Mouse (Mus musculus) embryo, embryonic 11 days (tissue): ENCODE results near the gene Rinl.

Experiments
- DNase-seq: peaks from one replicate; pipeline ENCODE4 v3.0.0-alpha.2; 2015

Rinl gene

DNA sequence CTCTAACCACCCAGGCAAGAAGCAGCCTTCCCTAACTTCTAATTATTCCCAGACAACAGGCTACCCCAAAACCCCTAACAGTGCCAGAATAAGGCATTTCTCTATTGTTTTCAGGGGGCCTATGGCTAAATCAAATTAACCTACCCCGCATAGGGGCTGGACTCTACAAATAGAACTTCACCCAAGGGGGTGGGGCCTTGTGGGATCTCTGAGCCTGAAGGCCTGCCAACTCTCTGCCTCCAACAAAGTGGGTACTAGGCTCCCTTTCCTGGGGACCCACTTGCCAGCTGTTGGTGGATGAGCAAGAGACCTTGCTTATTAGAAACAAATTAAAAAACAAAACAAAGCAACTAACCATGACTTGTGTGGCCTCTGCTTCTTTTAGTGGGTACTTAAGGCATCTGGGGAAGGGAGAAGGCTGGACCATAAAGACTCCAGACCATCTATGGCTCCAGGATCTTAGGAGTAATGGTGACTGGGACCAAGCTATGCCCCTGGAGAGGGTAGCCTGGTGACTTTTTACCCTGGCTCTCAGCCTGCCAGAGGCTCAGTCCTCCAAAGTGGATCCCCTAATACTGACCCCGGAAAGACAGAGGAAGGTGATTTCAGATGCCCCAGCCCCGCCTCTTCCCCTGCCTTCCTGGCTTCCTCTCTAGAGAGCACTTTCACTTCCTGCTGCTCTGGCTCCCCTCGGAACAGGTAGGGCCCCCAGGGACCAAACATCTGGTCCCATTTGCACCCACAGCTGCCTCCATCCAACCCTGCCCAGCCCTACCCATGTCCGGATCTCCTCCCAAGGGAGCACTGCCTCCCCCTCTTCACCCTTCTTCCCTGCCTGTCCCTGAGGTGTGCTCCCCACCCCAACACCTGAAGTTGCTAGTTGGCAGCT, at the start of gene Rinl:
Gene Rinl, plus strand, starts transcription at position 663 of the 889 bp plus-strand sequence.
- no peak for DNase-seq

GRCm38 (mm10) chr7:28739829-28740228, 48.9 kb upstream of the Rinl start:
- no peak for DNase-seq

DNA sequence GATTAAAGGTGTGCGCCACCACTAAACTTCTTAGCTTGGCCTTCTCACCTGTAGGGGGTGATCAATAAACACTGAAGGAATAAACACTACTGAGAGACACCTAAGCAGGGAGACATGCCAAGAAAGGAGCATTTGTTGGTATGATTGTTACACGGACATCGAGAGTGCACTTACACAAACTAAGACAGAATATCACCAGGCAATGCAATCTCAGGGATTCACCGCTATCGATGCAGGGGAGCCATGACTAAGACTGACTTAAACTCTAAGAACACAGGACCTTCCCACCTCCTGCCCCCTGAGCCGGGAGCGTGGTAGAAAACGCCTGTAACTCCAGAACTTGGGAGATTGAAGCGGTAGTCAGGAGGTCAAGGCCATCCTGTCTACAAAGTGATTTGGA, 47.8 kb upstream of the Rinl start:
- DNase-seq = no peak

DNA sequence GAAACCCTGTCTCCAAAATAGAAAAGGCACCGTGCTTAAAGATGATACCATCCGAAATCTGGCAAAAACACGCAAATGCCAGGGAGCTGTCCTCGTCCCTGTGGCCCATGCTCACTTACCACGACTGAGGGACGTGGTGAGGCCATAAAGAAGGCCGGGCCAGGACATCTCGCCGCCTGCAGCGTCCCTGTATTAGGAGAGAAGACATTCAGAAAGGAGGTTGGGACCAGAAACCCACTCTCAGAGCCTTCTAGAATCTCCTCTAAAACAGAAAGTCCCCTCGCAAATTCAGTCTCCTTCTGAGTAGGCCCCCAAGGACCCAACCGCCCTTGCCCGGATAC, 47.4 kb upstream of the Rinl start:
- no peak for DNase-seq

DNA sequence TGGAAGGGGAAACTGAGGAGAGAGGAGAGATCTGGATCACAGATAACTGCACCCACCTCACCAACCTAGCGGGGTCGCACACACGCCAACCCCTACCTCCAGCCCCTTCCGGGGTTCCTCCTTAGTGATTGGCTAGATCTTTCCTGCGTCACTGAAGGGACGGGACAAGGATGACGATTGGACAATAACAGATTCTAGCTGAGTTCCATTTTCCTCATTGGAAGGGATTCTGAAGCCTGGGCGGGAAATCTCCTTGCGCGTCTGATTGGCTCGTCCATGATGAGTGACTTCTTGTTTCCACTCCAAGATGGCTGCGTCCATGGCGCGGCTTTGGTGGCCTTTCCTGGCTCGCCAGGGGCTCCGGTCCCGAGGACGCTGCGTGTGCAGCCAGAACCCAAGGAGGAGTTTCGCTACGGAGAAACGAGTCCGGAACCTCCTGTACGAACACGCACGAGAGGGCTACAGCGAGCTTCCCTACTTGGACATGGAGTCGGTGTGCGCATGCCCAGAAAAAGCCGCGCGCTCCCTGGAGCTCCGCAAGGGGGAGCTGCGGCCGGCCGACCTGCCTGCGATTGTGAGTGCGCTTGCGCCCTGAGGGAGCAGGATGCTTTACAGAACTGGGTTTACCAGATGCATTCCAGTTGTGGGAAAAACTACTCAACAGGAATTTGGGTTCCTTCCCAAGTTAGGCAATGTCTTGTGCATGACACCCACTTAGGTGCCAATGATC, 46.9 kb upstream of the Rinl start, which contains the start of the genes Mrps12 and Sars2:
Gene Mrps12, minus strand, starts transcription at position 112 of the 730 bp plus-strand sequence.
Gene Sars2, plus strand, starts transcription at position 284 of the 730 bp plus-strand sequence.
- peak; percentile 98 for DNase-seq

GRCm38 (mm10) chr7:28749935-28750334, 38.8 kb upstream of the Rinl start:
- DNase-seq = no peak

DNA sequence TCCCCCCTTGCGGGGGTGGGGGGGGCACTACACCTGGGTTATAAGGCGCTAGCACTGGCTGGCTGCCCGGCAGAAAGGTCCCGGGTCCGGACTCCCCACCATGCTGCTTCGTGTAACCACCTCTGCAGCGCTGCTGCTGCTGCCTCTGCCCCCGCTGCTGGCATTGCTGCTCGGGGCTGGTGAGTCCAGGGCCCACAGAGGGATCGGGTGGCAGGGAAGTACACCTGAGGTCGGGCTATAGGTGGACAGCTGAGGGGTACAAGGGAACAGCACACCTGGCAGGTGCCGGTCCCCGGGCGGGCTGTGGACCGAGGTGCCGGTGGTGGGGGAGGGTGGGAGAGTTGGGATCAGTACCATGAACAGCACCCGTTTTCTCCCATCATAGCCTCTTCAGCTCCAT, 32.7 kb upstream of the Rinl start, which contains the start of gene Ccer2:
Gene Ccer2, plus strand, starts transcription at position 96 of the 400 bp plus-strand sequence.
- no peak for DNase-seq

DNA sequence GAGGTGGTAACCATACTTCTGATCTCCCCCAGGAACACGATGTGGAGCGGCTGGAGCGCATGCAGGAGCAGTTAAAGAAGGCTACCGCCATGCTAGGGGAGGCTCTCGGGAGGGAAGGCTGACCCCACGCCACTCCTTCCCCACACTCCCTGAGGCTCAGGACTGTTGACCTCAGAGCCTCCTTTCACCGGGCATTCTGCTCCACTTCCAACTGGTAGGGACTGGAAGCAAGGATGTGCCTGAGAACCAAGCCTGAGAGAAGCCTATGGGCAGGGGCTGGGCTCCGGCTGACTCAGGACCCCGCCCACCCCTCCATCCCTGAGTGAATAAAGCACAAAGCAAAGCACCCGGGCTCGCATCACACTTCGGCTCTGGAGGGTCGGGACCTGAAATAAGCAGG, 30.1 kb upstream of the Rinl start:
- no peak for DNase-seq

DNA sequence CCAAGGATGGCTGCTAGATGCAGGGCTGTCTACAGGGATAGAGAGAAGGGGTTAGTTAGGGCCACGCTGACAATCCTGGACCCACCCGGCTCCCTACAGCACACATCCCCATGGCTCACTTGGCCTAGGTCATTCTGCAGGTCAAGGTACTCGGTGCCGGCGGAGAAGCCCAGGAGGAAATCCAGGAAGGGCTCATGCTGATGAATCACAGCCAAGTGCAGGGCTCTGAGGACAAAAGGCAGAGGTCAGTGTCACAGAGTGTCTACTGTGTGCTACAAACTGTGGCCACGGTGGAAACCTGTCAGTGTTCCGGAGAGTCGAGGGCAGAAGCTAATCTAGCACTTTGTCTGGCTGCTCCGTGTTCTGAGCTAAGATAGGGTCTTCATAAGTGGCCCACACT, 26.9 kb upstream of the Rinl start:
- no peak for DNase-seq

DNA sequence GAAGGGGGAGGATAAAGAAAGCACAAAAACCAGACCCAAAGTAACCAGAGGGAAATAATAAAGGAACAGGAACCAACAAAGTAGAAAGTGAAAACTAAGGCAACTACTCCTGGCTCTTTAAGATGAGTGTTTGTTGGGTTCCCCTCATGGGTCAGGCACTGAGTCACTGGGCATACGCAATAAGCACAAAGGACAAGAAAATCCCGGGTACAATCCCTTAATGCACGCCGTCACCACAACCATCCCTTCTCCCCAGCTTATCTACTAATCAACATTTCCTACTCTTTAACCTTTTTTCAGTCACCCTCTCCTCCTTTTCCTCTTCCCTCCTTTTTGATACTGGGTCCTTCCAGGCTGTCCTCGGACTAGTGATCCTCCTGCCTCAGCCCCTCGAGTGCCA, 23.6 kb upstream of the Rinl start:
- DNase-seq = no peak

DNA sequence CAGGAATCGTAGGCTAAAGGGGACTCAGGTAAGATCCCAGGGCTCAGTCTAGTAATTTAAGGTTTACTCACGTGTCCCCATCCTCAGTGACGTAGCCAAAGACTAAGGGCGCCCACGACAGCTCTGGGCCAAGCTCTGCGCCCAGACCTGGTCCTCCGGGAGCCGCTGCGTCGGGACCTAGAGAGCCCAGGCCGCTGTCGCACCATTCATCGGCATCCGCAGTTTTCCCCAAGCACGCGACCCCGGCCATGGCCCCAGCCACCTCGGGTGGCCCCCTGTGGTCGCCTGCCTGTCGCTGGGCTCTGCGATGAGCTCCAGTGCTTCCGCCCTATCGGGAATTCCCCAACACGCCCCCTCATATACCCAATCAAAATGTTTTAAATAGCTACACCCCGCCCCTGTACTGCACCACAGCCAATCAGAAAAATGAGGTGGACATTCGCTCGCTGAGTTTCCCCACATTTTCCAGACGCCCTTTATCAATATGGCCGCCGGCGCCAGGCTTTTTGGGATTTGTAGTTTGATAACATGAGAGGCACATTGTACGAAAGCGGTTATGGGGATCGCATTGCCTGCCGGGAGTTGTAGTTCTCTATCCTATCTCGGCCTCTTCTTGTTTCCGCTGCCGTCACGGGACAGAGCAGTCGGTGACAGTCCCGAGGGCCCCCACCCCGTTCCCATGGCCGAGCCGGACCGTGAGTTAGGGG, 22.4 kb upstream of the Rinl start, which contains the start of gene Sirt2:
Gene Sirt2, plus strand, starts transcription at position 563 of the 707 bp plus-strand sequence.
- peak; percentile 98 for DNase-seq

DNA sequence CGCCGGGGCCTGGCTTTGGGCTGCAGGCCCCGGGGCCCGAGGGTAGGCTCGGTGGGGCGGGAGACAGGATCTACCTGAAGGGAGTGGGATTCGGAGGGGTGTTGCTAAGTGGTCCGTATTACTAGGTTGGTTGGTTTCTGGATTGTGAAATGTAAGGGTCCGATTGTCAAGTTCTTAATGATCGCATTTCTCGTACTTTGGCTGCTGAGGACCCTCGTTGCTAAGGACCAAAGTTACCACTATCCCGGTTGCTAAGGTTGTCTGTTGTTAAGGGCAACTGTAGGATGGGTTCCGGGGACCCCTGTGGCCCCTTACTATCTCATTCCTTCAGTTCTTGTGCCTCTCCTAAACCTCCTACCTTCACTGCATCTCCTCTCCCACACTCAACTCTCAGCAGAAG, 21.9 kb upstream of the Rinl start:
- DNase-seq = no peak

GRCm38 (mm10) chr7:28767462-28767965, 21.3 kb upstream of the Rinl start, which contains the start of gene Nfkbib:
Gene Nfkbib, minus strand, starts transcription at chr7:28767512.
- no peak for DNase-seq

DNA sequence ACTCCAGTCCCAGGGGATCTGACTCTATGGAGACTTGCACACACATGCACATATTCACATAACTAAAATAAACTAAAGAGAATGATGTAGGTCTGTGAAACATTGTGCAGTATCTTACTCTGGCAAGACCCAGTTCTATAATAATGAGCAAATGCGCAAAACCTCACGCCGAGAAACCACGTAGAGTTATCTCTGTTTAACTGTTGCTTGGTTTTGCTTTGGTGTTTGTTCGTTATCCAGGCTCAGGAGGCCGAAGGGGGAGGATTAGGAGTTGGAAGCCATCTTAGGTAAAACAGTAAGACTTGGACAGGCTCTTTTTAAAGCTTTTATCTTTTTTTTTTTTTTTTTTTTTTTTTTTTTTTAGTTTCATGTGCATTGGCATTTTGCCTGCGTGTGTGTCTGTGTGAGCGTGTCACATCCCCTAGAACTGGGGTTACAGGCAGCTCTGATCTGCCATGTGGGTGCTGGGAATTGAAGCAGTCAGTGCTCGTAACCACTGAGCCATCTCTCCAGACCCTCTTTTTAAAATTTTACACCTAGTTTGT, 19.3 kb upstream of the Rinl start:
- DNase-seq = no peak

DNA sequence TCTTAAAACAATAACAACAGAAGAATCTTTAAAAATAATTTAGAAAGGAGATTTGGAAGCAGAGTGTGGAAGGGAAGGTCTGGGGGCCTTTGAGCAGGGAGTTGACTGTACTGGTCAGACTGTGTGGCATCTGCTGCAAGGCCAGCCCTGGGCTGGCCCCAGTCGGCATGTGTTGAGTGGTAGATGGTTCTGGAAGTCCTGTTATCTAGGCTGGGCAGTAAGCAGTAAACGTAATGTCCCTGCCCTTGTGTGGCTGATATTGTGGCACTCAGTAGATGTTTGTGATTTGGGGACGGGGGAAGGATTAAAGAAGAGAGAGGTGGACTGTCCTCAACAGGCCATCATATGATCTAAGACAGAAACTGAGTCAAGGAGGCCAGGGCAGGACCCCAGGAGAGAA, 18.5 kb upstream of the Rinl start:
- DNase-seq = no peak

DNA sequence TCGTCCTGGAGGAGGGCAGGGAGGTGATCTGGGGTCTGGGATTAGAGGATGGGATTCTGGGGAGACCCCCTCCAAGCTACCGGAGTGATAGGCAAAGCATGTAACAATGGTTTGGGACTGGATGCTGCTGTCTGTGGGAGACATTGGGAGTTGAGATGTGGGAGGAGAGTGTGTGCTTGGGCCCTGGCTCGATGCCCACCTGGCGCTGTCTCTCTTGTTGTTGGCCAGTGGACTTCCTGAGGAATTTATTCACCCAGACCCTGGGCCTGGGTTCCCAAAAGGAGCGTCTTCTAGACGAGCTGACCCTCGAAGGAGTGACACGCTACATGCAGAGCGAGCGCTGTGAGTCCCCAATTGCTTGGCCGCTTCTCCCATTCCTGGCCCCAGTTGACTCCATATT, 16.9 kb upstream of the Rinl start:
- DNase-seq = no peak

GRCm38 (mm10) chr7:28773163-28773562, 15.6 kb upstream of the Rinl start:
- no peak for DNase-seq

DNA sequence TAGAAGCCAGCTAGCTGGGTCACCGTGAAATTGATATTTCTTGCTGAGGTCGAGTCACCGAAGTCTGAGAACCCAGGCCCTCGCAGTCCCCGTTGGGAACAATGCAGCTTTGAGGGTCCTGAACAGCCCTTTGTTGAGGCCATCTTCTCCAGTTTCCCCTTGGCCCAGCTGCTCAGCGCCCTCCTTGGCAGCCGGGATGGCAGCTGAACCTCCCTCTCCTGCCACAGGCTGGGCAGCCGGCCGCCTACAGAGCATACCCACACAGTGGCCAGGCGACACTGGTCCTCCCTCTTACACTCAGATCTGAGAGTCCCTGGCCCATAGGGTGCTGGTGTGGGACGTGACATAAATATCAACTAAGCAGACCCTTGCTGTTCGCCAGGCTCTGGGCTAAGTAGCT, 14.6 kb upstream of the Rinl start:
- no peak for DNase-seq

DNA sequence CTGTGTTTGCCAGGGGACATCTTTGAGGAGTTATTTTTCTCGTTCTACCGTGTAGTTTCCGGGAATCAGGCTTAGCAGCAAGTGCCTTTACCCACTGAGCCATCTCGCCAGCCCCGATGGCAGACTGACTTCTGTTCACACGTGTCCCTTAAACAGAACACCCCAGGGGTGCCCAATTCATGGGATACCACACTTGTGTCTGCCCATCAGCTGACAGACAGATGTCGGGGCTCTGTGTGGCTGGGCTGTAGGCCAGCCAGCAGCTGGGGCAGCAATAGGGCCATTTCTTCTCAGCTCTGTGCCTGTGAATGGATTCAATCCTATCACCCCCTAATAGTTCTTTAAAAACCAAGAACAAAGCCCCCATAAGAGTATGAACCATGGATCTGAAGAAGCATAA, 13.6 kb upstream of the Rinl start:
- no peak for DNase-seq

DNA sequence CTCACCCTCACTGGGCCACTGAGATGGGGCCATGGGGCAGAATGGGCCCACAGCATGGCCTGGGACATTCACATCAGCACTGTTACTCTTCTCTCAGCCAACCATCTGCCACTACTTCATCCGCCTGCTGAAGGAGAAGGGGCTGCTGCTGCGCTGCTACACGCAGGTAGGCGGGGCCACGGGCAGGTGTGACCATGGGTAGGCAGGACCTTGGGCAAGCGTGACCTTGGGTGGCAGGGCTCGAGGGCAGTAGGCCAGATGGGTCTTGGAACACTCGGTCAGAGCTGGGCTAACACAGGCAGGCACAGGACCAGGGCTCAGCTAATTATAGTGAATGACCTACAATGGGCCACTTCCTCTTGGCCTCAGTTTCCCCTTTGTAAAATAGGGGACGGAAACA, 9.9 kb upstream of the Rinl start:
- DNase-seq = no peak

GRCm38 (mm10) chr7:28780067-28780658, 8.6 kb upstream of the Rinl start:
- DNase-seq = peak; percentile 92

GRCm38 (mm10) chr7:28780857-28781256, 7.9 kb upstream of the Rinl start:
- DNase-seq = no peak
